Mouse (Mus musculus) CD4-positive, CD25-positive, alpha-beta regulatory T cell, adult 4 months (primary cell): ENCODE measurements around the gene H3f3a. TPM values are rescaled to one million over a fixed set of nuclear protein-coding genes. Genes with fewer than 3 reads are reported as not detected.

Source experiments
- ATAC-seq: one replicate; pipeline ENCODE4 v1.8.0; 2017
- polyA plus RNA-seq, 2 experiments: library from polyadenylated mRNA; unstranded; fragments of 100-300 nt; shearing (Covaris generic); gene quantifications; one replicate each; pipeline ENCODE4 v1.2.1; 2017

H3f3a gene
- polyA plus RNA-seq, 2 experiments from 2014 or later: 579 to 648 TPM

DNA sequence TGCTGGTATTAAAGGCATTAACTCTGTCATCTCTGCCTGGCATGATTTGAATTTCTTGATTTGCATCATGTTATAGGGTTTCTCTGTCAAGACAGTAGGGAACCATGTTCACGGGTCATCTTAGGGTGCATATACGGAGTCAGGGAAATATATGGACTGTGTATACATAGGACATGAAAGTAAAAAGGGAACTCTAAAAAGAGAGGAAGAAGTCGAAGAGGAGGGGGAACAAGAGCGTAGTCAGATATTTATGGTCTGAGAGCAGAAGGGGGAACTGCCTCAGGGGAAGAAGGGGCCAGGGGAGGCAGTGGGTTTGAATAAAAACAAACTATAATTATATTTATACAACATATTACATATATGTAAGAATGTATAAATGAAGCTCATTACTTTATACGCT is 8.5 kb upstream of the H3f3a start:
- no peak for ATAC-seq

DNA sequence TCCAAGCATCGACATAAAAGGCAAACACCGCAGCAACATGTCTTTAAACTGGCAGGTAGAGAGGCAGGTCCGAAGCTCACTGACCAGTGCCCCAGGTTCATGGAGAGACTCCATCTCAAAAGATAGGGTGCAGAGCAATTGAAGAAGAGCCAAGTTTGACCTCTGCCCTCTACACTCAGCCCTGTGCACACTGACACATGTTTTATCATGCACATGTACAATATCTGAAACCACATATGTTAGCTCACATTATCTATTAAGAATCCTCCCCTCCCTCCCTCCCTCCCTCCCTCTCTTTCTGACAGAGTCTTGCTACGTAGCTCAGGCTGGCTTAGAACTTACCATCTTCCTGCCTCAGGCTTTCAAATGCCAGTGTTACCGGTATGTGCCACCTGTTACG is 7.4 kb upstream of the H3f3a start:
- ATAC-seq: no peak

DNA sequence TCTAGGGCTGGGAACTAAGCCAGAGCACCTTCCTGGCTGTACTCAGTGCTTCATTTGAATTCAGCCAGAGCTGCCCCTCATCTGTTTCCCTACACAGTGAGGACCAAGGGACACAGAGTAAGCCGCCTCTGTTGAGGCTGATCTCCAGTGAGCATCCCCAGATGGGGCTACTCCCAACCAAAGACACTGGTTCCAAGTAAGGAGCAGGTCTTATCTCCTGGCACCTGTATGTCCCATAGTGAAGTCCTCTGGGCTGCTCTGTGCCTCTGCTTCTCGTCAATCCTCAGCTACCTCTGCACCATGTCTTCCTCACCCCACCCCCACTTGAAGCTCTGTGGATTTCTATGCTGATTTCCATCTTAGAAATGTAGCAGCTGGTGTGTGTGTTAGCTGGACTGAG is 4.3 kb upstream of the H3f3a start:
- no peak for ATAC-seq

DNA sequence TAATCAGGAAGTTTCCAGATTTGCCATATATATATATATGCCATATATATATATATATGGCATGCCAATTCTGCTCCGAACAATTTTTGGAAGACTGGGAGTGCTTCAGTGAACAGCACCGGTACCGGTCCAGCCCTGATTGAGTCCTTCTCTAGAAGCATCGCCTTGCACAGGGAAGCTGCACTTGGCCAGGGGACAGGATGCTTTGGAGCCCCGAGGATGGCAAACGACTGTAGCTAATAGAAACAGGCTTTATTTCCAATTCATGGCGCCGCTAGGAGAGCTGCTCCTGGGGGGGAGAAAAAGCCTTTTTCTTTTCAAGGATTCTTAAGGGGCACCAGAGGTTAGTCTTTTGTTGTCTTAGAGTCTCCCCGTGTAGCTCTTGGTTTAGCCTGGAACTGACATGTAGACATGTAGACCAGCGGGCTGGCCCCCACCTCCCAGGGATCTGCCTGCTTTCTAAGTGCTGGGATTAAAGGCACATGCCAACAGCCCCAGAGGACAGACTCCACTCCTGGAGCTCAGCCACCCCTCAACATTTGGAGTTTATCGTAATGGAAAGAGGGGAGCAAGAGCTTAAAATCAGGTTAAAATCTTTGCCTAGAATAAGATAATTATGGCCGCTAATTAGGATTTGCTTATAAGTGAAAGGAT is 1.8 kb upstream of the H3f3a start:
- no peak for ATAC-seq

DNA sequence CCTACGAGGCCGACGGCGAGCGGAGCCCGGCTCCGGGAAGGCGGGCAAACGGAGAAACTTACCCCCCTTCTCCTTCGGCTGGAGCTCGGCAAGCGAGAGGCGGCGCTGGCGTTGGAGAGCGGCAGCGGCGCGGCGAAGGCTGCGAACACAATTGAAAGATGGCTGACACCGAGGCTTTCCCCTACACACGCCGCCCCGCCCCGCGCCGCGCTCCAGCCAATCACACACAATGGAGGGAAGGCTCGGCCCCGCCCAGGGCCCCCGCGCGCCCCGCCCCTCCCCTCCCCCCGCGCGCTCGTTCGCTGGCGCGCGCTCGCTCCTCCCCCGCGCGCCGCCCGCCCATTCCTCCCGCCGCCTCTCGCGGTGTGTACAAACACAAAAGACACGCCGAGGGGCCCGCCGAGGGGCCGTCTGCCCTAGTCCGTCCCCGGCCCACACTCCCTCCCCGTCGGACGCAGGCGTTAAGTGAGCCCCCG is 296 bp downstream of the H3f3a start:
- peak; percentile 80 for ATAC-seq

DNA sequence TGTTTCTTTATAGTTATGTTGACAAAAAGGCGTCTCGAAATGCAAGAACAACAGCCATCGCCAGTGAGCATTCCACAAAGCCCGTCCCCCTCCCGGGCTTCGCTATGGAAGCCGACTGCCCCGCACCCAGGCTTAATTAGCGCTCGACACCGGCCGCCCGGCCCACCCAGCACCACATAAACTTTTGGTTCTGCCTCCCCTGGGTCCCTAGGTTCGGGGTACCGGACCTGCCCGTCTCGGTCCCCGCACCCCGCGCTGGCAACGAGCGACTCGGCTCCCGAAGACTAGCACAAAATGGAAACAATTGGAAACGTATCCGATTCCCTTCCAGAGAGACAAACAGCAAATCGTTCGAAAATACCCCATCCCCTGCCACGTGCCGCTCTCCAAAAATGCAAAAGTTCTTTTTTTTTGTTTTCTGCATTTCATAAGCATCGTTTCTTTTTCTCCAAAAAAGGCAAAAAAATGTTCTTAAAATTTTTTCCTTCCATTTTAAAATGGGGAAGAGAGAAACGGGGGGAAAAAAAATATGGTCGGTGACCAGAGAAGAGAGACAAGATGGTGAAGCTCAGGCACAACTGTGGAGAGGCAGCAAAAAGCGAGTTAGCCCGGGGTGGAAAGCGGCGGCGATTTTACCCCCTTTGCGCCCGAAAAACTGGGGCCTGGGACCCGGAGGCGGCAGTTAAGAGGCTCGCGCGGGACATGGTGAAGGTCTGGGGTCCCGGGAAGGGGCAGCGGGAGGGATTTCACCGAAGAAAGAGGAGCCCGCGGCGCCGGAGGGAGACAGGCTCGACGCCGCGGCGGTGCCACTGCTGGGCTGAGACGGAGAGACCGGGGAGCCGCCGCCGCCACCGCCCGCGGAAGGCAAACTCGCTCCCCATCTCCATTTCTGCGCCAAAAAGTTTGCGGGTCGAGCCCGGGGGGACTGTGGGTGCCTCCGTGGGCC is 1.0 kb downstream of the H3f3a start:
- ATAC-seq: peak; percentile 40

DNA sequence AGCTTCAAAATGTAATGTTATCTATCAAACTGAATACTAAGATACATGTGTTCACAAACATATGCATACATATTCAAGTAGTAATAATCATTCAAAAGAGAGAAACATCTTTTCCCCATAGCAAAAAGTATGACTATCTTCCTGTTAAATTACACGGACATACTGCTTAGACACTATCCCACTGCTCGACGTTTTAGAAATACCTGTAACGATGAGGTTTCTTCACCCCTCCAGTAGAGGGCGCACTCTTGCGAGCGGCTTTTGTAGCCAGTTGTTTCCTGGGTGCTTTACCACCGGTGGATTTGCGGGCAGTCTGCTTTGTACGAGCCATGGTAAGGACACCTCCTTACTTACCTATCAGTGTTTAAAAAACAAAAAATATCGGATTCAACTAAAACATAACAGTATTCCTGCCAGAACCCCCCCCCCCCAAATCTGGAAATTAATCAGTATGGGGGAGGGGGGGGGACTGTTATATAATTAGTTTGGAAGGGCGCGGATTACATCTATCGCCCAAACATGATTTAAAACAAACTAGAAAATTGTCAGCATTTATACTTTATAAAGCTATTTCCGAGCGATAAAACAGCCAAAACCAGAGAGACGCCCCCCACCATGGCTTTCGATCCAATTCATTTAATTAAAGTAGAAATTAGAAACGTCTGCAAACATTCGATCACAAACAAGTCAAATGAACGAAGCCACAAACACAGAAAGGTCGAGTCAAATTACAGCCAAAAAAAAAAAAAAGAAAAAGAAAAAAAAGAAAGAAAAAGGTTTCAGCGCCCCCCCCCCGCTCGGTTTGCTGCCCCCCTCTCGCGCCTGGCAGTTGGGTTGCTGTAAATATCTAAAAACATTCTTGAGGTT is 1.9 kb downstream of the H3f3a start:
- ATAC-seq: peak; percentile 18

DNA sequence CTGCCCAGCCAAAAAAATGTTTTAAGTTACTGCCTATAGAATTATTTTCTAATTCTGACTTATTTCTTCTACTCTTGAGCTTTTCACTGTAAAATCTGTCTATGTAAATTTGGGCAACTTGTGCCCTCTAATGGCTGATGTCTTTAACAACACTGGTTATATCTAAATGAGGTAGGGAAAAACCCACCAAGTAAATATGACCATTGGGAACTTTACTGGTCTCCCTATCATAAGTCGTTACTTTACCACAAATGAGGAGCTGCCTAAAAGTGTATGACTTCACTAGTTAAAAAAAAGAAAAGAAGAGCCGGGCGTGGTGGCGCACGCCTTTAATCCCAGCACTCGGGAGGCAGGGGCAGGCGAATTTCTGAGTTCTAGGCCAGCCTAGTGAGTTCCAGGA is 2.8 kb downstream of the H3f3a start:
- ATAC-seq: no peak

DNA sequence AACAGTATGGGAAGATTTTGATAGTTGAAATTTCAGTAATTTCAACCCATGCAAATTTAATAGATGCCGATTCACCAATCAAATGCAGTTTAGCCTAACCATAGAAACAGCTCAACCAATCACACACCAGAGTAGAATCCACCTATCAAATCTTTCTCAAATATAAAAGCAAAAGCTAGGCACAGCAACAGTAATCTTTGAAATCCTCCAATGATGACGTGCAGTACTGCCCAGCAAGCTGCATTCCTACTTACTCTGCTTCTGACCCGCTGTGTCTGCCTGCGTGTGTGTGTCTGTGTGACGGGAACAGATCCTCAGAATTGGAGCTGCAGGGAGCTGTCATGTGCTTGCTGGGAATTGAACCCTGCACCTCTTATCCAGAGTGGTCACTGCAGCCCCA is 4.9 kb downstream of the H3f3a start:
- no peak for ATAC-seq

DNA sequence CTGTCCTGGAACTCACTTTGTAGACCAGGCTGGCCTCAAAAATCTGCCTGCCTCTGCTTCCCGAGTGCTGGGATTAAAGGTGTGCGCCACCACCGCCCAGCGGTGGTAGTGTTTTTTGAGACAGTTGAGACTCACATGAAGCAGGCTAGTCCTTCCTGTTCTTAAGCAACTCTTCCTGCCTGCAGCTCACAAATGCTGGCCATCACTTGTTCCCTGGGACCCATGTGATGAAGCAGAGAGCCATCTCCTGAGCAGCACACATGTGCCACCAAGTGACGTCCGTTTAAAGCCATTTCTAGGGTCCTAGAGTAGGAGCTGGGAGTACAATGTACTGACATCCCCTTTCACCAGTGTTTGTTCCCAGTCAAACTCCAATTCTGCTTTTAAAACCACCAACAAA is 9.9 kb downstream of the H3f3a start:
- no peak for ATAC-seq

DNA sequence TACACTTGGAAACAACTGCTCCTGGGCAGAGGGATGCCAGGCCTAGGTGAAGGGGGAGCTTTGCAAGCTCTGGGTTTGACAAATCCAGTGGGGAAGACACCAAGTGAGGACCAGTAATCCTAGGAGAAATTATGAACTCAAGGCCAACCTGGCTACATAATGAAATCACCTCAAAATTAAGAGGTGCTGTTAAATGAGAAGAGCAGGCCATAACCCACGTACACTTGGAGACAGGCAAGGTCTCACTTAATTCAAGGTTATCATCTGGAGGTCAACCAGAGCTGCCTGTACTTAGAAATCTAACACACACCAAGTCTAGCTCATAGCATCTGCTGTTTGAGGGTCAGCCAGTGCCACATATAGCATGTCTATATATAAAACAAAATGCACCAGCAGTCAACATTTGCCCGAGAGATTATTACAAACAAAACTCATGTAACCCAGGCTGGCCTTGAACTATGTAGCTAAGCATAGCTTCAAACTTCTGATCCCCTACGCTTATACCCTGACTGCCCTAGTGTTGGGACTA is 12.2 kb downstream of the H3f3a start:
- ATAC-seq: no peak

DNA sequence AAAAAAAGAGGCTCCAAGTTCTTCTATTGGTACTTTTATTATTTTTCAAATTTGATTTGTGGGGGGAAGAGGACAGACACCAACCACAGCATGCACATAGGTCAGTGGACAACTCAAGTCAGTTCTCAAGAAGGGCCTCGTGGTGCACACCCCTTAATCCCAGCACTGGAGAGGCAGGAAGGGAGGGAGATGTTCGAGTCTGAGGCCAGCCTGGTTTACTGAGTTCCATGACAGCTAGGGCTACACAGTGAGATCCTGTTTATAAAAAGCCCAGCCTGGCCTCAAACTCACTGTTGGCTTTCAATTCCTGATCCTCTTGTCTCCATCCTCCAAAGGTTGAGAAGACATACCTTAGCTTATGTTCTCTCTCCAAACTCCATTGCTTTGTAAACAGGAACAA is 12.9 kb downstream of the H3f3a start:
- no peak for ATAC-seq

DNA sequence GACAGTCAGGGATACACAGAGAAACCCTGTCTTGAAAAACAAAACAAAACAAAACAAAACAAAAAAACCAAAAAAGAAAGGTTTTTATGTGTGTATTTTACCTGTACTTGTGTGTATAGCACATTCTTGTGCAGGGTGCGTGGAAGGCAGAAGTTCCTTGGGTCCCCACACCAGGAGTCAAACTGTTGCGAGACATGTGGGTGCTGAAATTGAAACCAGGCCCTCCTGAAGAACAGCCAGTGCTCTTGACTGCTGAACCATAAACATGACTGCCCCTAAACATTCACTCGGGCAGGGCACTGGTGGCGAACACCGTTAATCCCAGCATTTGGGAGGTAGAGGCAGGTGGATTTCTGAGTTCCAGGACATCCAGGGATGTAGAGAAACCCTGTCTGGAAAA is 13.7 kb downstream of the H3f3a start:
- no peak for ATAC-seq

DNA sequence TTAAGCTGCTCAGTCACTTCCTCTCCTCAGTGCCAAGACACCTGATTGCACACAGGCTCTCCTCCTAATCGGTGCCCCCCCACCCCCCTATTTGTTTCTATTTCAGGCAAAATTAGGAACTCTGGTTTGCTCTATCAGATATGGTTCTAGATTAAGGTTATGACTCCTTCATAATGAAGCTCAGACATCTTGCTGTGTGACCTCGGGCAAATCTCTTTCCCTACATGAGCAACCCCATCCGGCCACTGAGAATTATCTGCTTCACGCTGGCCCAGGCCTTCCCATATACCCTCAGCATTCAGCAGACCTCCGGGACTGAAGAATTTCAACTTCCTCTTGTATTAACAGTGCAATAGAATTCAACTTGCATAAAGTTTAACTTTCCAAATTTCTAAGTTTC is 14.5 kb downstream of the H3f3a start:
- no peak for ATAC-seq

DNA sequence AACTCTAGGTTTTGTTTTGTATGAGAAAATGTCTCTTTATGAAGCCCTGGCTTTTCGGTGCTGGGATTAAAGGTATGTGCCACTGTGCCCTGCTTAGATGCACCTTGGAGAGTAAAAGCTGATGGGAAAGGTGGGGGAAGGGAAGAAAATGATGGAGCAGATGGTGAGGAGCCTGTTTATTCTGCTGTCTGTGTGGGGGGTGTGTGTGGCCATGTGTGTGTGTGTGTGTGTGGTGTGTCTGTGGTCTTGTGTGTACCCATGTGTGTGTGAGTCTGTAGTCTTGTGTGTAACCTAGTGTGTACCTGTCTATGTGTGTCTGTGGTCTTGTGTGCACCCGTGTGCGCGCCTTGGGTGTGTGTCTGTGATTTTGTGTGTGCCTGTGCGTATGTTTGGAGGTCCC is 15.1 kb downstream of the H3f3a start:
- no peak for ATAC-seq

DNA sequence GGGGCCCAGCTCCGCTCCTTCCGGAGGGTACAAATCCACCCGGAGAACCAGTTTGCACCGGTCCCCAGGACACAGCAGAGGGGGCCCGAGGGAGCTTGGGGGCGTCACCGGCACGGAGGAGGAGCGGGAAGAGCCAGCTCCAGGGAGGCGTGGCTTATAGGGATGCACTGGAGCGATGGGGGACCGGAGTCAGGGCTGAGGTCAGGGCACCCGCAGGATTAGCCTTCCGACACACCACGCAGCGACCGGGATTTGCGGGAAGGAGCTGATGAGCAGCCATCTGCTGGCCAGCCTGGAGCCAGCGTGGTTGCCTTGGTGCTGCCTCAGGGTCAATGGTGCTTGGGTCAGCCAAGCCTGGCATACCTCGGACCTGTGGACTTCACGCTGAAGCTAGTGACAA is 19.6 kb downstream of the H3f3a start:
- no peak for ATAC-seq

DNA sequence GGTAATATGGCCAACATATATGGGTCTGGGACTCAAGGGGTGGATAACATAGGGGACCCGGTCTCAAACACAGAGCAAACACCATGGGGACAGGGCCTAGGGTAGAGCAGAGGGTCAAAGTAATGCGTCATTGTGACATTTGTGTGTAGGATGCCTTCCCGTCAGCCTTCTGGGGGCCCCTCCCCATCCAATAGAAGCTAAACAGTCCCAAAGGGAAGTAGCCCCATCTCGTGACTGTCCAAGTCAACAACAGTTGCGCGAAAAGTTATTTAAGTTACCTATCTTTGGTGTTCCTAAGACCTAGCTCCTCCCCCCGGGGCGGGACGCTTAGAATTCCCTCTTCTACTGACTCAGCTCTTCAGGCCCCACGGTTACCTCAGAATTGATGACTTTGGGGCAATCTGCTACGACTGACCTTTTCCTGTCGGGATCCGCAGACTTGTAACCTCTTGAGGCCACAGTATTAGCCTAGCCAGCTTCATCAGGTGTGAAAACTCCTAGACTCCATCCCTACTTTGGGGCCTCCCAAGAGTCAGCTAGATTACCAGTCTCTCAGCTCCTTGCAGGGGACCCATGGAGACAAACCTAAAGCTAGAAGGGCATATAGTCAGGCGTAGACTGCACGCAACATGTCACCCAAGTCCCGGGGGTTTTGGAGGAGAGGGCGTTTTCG is 20.2 kb downstream of the H3f3a start:
- ATAC-seq: no peak

DNA sequence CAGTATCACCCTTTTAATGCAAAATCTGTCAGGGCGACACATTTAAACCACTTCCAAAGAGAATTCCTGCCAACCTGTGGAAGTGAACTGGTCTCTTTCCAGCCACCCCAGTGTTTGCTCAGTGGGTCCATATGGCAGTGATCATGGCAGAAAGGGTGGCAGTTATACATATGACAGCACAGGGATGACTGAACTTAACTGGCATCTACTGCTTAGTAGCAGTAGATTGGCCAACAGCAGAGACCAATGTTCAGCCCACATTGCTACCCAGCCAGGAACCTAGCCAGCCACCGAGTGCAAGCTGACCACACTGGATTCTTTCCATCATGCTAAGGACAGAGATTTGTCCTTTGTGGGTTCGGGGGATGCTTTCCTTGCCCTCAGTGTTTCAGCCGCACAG is 20.9 kb downstream of the H3f3a start:
- no peak for ATAC-seq

DNA sequence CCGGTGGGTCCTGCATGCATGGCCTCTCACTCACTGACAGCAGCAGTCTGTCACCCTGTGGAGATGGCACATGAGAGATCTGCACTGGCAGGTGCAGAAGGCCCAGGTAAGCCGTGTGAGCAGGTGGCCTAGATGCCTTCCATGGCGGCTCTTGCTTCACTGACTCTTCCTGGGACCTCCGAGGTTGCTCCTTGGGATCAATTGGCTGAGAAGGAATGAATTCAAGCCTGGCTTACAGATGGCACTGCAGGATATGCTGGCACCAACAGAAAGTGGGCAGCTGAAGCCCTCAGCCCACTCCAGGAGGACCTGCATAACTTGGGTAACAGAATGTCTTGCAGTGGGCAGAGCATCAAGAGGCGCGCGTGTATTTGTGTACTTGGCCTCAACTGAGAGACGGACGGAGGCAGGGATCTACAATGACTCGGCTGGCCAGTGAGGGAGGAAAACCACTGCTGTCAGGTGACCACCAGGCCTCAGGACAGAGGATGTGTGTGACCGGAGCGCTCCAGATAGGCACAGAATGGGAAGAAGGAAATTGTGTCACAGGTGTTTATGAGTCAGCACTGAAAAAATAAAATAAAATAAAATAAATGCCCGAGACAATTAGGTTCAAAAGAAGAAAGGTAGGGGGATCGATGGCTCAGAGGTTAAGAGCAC is 21.8 kb downstream of the H3f3a start:
- ATAC-seq: no peak

DNA sequence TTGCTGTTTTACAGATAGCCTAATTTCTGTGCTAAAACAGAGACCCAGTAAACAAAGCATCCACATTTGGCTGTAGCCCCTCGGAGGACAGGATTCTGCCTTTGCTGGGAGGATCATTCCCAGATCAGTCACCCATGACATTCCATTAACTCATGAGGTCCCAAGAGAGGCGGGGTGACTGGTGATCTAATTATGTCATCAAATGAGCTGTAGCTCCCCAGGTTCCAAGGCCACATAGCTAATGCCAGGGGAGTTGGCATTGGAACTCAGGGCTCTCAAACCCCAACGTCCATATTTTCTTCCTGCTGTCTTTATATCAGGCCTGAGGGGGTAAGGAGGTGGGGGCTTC is 30.2 kb downstream of the H3f3a start:
- ATAC-seq: no peak

DNA sequence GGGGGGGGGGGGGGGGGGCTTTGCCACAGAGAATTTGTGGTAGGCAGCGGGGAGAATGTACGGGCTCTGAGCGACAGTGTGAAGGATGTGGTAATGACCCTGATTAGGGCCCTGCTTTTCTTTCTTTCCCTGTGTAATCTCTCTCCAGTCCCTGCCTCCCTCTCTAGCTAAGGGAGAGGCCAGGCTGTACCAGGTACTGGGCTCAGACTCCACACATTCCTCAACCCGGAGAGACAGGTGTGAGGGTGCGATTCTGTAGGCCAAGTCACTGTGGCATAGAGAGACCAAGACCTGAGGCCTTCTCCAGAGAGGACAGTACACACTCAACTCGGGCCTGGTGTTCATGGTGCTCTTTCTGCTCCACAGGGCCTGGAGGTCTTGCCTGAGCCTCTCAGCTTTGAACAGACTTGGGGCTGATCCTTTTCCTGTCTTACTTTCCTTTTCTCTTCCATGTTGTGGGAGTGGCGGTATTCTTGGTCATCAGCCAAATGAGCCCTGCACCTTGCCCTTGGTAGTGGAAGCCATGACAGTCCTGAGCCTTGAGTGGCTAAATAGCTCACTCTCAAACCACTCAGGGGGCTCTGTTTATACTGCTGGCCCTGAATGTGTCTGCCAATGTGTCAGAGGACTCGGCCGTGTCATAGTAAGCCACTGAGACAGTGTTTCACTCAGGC is 30.7 kb downstream of the H3f3a start:
- no peak for ATAC-seq
